Mouse (Mus musculus) adrenal gland, adult (tissue): ENCODE measurements around the gene Iyd.

Source experiments
- DNase-seq, 2 experiments: peaks; one replicate each; pipeline ENCODE4 v3.0.0; 2022 to 2023; ENCODE audit warnings: low spot score in 1 of 2; ENCODE audit not compliant: inconsistent age in 2 of 2

Gene Iyd

GRCm38 (mm10) chr10:3540003-3540827, at the start of gene Iyd:
Iyd (plus strand) TSS chr10:3540240.
- no peak for DNase-seq

- no peak for DNase-seq
These were observed 43.2 kb upstream of the Iyd start for GRCm38 (mm10) chr10:3496791-3497190.

GRCm38 (mm10) chr10:3500846-3501245, 39.2 kb upstream of the Iyd start:
- peak in 1 of 2 experiments; percentile 52 for DNase-seq

GRCm38 (mm10) chr10:3507484-3508221, 32.4 kb upstream of the Iyd start:
- DNase-seq = peak; percentile 83 to 95

- no peak for DNase-seq
These were observed 31.8 kb upstream of the Iyd start for GRCm38 (mm10) chr10:3508222-3508588.

GRCm38 (mm10) chr10:3508746-3509145, 31.3 kb upstream of the Iyd start:
- DNase-seq = no peak

- no peak for DNase-seq
These were observed 30.3 kb upstream of the Iyd start for GRCm38 (mm10) chr10:3509663-3510277.

- no peak for DNase-seq
These were observed 29.6 kb upstream of the Iyd start for GRCm38 (mm10) chr10:3510486-3510885.

- DNase-seq = no peak
These were observed 28.6 kb upstream of the Iyd start for GRCm38 (mm10) chr10:3511401-3511800.

GRCm38 (mm10) chr10:3512620-3513305, 27.3 kb upstream of the Iyd start:
- DNase-seq = peak in 1 of 2 experiments; percentile 73

GRCm38 (mm10) chr10:3513947-3514346, 26.1 kb upstream of the Iyd start:
- DNase-seq = no peak

- peak in 1 of 2 experiments; percentile 59 for DNase-seq
These were observed 25.4 kb upstream of the Iyd start for GRCm38 (mm10) chr10:3514634-3515033.

GRCm38 (mm10) chr10:3516442-3516841, 23.6 kb upstream of the Iyd start:
- DNase-seq = no peak

GRCm38 (mm10) chr10:3523044-3523793, 16.8 kb upstream of the Iyd start:
- DNase-seq = peak in 1 of 2 experiments; percentile 75

- DNase-seq = no peak
These were observed 15.5 kb upstream of the Iyd start for GRCm38 (mm10) chr10:3524513-3524912.

GRCm38 (mm10) chr10:3525420-3526019, 14.5 kb upstream of the Iyd start:
- DNase-seq = no peak

- no peak for DNase-seq
These were observed 10.2 kb upstream of the Iyd start for GRCm38 (mm10) chr10:3529807-3530206.

- DNase-seq = no peak
These were observed 9.4 kb upstream of the Iyd start for GRCm38 (mm10) chr10:3530661-3531060.

- DNase-seq = peak; percentile 69 to 94
These were observed 8.7 kb upstream of the Iyd start for GRCm38 (mm10) chr10:3531375-3531774.

- DNase-seq = peak in 1 of 2 experiments; percentile 78
These were observed 5.6 kb upstream of the Iyd start for GRCm38 (mm10) chr10:3534445-3534844.
